Mouse (Mus musculus): ENCODE measurements at regions not wholly inside any gene's neighbourhood (a gene's known extent, or its start where the extent isn't known, plus 50 kb on each side); places are given as distances from the start of the nearest gene placed in this dataset.

GRCm38 (mm10) chr12:96198928-96199327 is 506.9 kb downstream of the Flrt2 start:
- no peak for DNase-seq (ENCODE audit: low spot score in 2 of 2)

- no peak for DNase-seq (ENCODE audit: low spot score in 2 of 2)
Measured at GRCm38 (mm10) chr12:96201855-96202254, 509.8 kb downstream of the Flrt2 start.

- DNase-seq (ENCODE audit: low spot score in 2 of 2) = no peak
Measured at GRCm38 (mm10) chr12:96226446-96226845, 534.4 kb downstream of the Flrt2 start.

- DNase-seq (ENCODE audit: low spot score in 2 of 2) = no peak
Measured at GRCm38 (mm10) chr12:96228714-96229113, 536.7 kb downstream of the Flrt2 start.

- no peak for DNase-seq (ENCODE audit: low spot score in 2 of 2)
Measured at GRCm38 (mm10) chr12:96235510-96235909, 543.5 kb downstream of the Flrt2 start.

GRCm38 (mm10) chr12:96235996-96236525 is 544.0 kb downstream of the Flrt2 start:
- no peak for DNase-seq (ENCODE audit: low spot score in 2 of 2)

- DNase-seq (ENCODE audit: low spot score in 2 of 2) = no peak
Measured at GRCm38 (mm10) chr12:96239642-96240041, 547.6 kb downstream of the Flrt2 start.

GRCm38 (mm10) chr12:96261978-96262377 is 570.0 kb downstream of the Flrt2 start:
- no peak for DNase-seq (ENCODE audit: low spot score in 2 of 2)

- DNase-seq (ENCODE audit: low spot score in 2 of 2) = no peak
Measured at GRCm38 (mm10) chr12:96275894-96276293, 583.9 kb downstream of the Flrt2 start.

- DNase-seq (ENCODE audit: low spot score in 2 of 2) = peak; percentile 5 to 50
Measured at GRCm38 (mm10) chr12:96311137-96311536, 619.1 kb downstream of the Flrt2 start.

- no peak for DNase-seq (ENCODE audit: low spot score in 2 of 2)
Measured at GRCm38 (mm10) chr12:96323061-96323786, 631.2 kb downstream of the Flrt2 start.

GRCm38 (mm10) chr12:96351143-96351542 is 659.1 kb downstream of the Flrt2 start:
- DNase-seq (ENCODE audit: low spot score in 2 of 2) = no peak

GRCm38 (mm10) chr12:96378924-96379323 is 686.9 kb downstream of the Flrt2 start:
- DNase-seq (ENCODE audit: low spot score in 2 of 2) = no peak

GRCm38 (mm10) chr12:96419104-96419503 is 727.1 kb downstream of the Flrt2 start:
- no peak for DNase-seq (ENCODE audit: low spot score in 2 of 2)

- DNase-seq (ENCODE audit: low spot score in 2 of 2) = no peak
Measured at GRCm38 (mm10) chr12:96419567-96419966, 727.5 kb downstream of the Flrt2 start.

- DNase-seq (ENCODE audit: low spot score in 2 of 2) = no peak
Measured at GRCm38 (mm10) chr12:96427589-96427988, 735.6 kb downstream of the Flrt2 start.

GRCm38 (mm10) chr12:96442546-96442945 is 750.5 kb downstream of the Flrt2 start:
- DNase-seq (ENCODE audit: low spot score in 2 of 2) = no peak

GRCm38 (mm10) chr12:96453374-96453773 is 761.3 kb downstream of the Flrt2 start:
- no peak for DNase-seq (ENCODE audit: low spot score in 2 of 2)

- DNase-seq (ENCODE audit: low spot score in 2 of 2) = no peak
Measured at GRCm38 (mm10) chr12:96476344-96476743, 784.3 kb downstream of the Flrt2 start.

- no peak for DNase-seq (ENCODE audit: low spot score in 2 of 2)
Measured at GRCm38 (mm10) chr12:96488448-96488960, 796.5 kb downstream of the Flrt2 start.

- no peak for DNase-seq (ENCODE audit: low spot score in 2 of 2)
Measured at GRCm38 (mm10) chr12:96509658-96510057, 817.6 kb downstream of the Flrt2 start.

- DNase-seq (ENCODE audit: low spot score in 2 of 2) = no peak
Measured at GRCm38 (mm10) chr12:96558824-96559223, 866.8 kb downstream of the Flrt2 start.

GRCm38 (mm10) chr12:96594845-96595244 is 902.8 kb downstream of the Flrt2 start:
- no peak for DNase-seq (ENCODE audit: low spot score in 2 of 2)

Measured in left cerebral cortex, adult 18-20 months (tissue).